Mouse (Mus musculus) MEL (cell line): ENCODE results near the gene Casc3. TPM values are rescaled to one million over a fixed set of nuclear protein-coding genes. Genes with fewer than 3 reads are reported as not detected.

ENCODE experiments used
- DNase-seq: peaks from one replicate; pipeline ENCODE4 v3.0.0; 2011; ENCODE audit warnings: low read depth, low spot score
- H3K27ac ChIP-seq: 2 replicates; pipeline ENCODE4 v1.5.1; 2012; ENCODE audit warnings: low read depth, mild to moderate bottlenecking, control low read depth, low read length, moderate library complexity; ENCODE audit not compliant: control insufficient read depth
- H3K27me3 ChIP-seq, 2 experiments: fragments of 150-350 bp in 1 of 2; sonication (generic) in 1 of 2; 2 replicates each; pipeline ENCODE4 v1.6.1; 2012; ENCODE audit warnings: low read length in 2 of 2, mild to moderate bottlenecking in 2 of 2, improper control_type of control experiment in 1 of 2, moderate library complexity in 1 of 2; ENCODE audit not compliant: insufficient read depth in 2 of 2, control insufficient read depth in 1 of 2
- H3K36me3 ChIP-seq, 2 experiments: 2 replicates each; pipeline ENCODE4 v1.6.1; 2012 to 2014; ENCODE audit warnings: low read length in 2 of 2, improper control_type of control experiment in 1 of 2, inconsistent platforms in 1 of 2, mild to moderate bottlenecking in 1 of 2; ENCODE audit not compliant: insufficient read depth in 2 of 2, control insufficient read depth in 1 of 2
- H3K4me1 ChIP-seq, 2 experiments: fragments of 150-350 bp in 1 of 2; sonication (generic) in 1 of 2; 2 replicates each; pipeline ENCODE4 v1.6.1; 2012; ENCODE audit warnings: low read length in 2 of 2, improper control_type of control experiment in 1 of 2, mild to moderate bottlenecking in 1 of 2; ENCODE audit not compliant: insufficient read depth in 2 of 2, control insufficient read depth in 1 of 2
- H3K4me3 ChIP-seq, 2 experiments: fragments of 150-350 bp in 1 of 2; sonication (generic) in 1 of 2; 2 replicates each; pipeline ENCODE4 v1.5.1; 2012; ENCODE audit warnings: low read depth in 2 of 2, low read length in 2 of 2, mild to moderate bottlenecking in 2 of 2, moderate library complexity in 2 of 2, control low read depth in 1 of 2, improper control_type of control experiment in 1 of 2; ENCODE audit not compliant: control insufficient read depth in 1 of 2, insufficient read depth in 1 of 2
- H3K79me2 ChIP-seq: 2 replicates; pipeline ENCODE4 v1.6.1; 2012; ENCODE audit warnings: mild to moderate bottlenecking, low read length, moderate library complexity; ENCODE audit not compliant: control insufficient read depth, poor library complexity, insufficient read depth
- H3K9ac ChIP-seq: 2 replicates; pipeline ENCODE4 v1.6.1; 2012; ENCODE audit warnings: low read depth, mild to moderate bottlenecking, control low read depth, low read length, moderate library complexity; ENCODE audit not compliant: control insufficient read depth, poor library complexity, severe bottlenecking
- H3K9me3 ChIP-seq: fragments of 150-350 bp; sonication (generic); replicated peaks from 2 replicates; pipeline ENCODE4 v1.6.1; 2012; ENCODE audit warnings: mild to moderate bottlenecking, low read length, improper control_type of control experiment, moderate library complexity; ENCODE audit not compliant: insufficient read depth
- BHLHE40 ChIP-seq: IDR thresholded peaks from 2 replicates; pipeline ENCODE4 v1.6.1; 2012; ENCODE audit warnings: low read depth, mild to moderate bottlenecking, inconsistent platforms, low read length, improper control_type of control experiment, borderline replicate concordance
- CHD1 ChIP-seq: IDR thresholded peaks from 2 replicates; pipeline ENCODE4 v1.6.1; 2012; ENCODE audit warnings: low read depth, mild to moderate bottlenecking, inconsistent platforms, low read length, improper control_type of control experiment
- CHD2 ChIP-seq: IDR thresholded peaks from 2 replicates; pipeline ENCODE4 v1.6.1; 2011; ENCODE audit warnings: low read length, improper control_type of control experiment
- ELF1 ChIP-seq: IDR thresholded peaks from 2 replicates; pipeline ENCODE4 v1.6.1; 2014; ENCODE audit warnings: low read depth, mild to moderate bottlenecking, inconsistent platforms, low read length, improper control_type of control experiment, moderate library complexity
- EP300 ChIP-seq, 2 experiments: IDR thresholded peaks; 2 replicates each; pipeline ENCODE4 v1.6.1; 2011; ENCODE audit warnings: improper control_type of control experiment in 2 of 2, low read length in 2 of 2, low read depth in 1 of 2, mild to moderate bottlenecking in 1 of 2
- GATA1 ChIP-seq: IDR thresholded peaks from 2 replicates; pipeline ENCODE4 v1.6.1; 2011; ENCODE audit warnings: low read depth, low read length, improper control_type of control experiment
- HCFC1 ChIP-seq: IDR thresholded peaks from 2 replicates; pipeline ENCODE4 v1.6.1; 2012; ENCODE audit warnings: low read depth, mild to moderate bottlenecking, inconsistent platforms, low read length, improper control_type of control experiment, moderate library complexity
- MAZ ChIP-seq: IDR thresholded peaks from 2 replicates; pipeline ENCODE4 v1.6.1; 2012; ENCODE audit warnings: low read depth, mild to moderate bottlenecking, inconsistent platforms, low read length, improper control_type of control experiment
- MYC ChIP-seq: IDR thresholded peaks from 2 replicates; pipeline ENCODE4 v1.6.1; 2011; ENCODE audit warnings: low read depth, mild to moderate bottlenecking, low read length, improper control_type of control experiment, moderate library complexity
- NRF1 ChIP-seq: IDR thresholded peaks from 2 replicates; pipeline ENCODE4 v1.6.1; 2014; ENCODE audit warnings: low read depth, mild to moderate bottlenecking, inconsistent platforms, low read length, improper control_type of control experiment, moderate library complexity; ENCODE audit not compliant: poor library complexity, insufficient read depth, severe bottlenecking
- POLR2AphosphoS2 ChIP-seq: IDR thresholded peaks from 2 replicates; pipeline ENCODE4 v1.6.1; 2011; ENCODE audit warnings: low read length, improper control_type of control experiment
- POLR2AphosphoS5 ChIP-seq: IDR thresholded peaks from 2 replicates; pipeline ENCODE4 v1.6.1; 2012; ENCODE audit warnings: low read depth, borderline replicate concordance, mild to moderate bottlenecking, inconsistent platforms, low read length, moderate library complexity, mixed read lengths
- RAD21 ChIP-seq: IDR thresholded peaks from 2 replicates; pipeline ENCODE4 v1.6.1; 2011; ENCODE audit warnings: mild to moderate bottlenecking, low read depth, low read length, improper control_type of control experiment
- SIN3A ChIP-seq: IDR thresholded peaks from 2 replicates; pipeline ENCODE4 v1.6.1; 2012; ENCODE audit warnings: low read length, improper control_type of control experiment, inconsistent platforms
- TBP ChIP-seq: IDR thresholded peaks from 2 replicates; pipeline ENCODE4 v1.8.0; 2011; ENCODE audit warnings: low read depth, low read length, improper control_type of control experiment
- TCF12 ChIP-seq: IDR thresholded peaks from 2 replicates; pipeline ENCODE4 v1.6.1; 2014; ENCODE audit warnings: low read depth, mild to moderate bottlenecking, inconsistent platforms, low read length, improper control_type of control experiment, moderate library complexity
- USF2 ChIP-seq, 2 experiments: IDR thresholded peaks; 2 replicates each; pipeline ENCODE4 v1.6.1; 2011 to 2012; ENCODE audit warnings: improper control_type of control experiment in 2 of 2, low read length in 2 of 2, borderline replicate concordance in 1 of 2, inconsistent platforms in 1 of 2, low read depth in 1 of 2, mild to moderate bottlenecking in 1 of 2; ENCODE audit not compliant: insufficient read depth in 1 of 2
- ZKSCAN1 ChIP-seq: IDR thresholded peaks from 2 replicates; pipeline ENCODE4 v1.6.1; 2012; ENCODE audit warnings: low read depth, mild to moderate bottlenecking, inconsistent platforms, low read length, improper control_type of control experiment, moderate library complexity
- polyA plus RNA-seq, 2 experiments: library from polyadenylated mRNA; stranded (reverse) in 1 of 2; unstranded in 1 of 2; fragments of >175 nt in 1 of 2; fragments of >200 nt in 1 of 2; gene quantifications; 2 replicates each; pipeline versions ENCODE4 v1.2.1 to v1.2.4; 2012; ENCODE audit warnings: low replicate concordance in 2 of 2, low read depth in 1 of 2; ENCODE audit not compliant: insufficient read length in 2 of 2, insufficient read depth in 1 of 2, missing spikeins in 1 of 2
- total RNA-seq: library from RNA; depleted of rRNA; stranded (reverse); fragments of 300-350 nt; gene quantifications from 2 replicates; pipeline ENCODE4 v1.2.3, GENCODE M21; 2012

Gene Casc3
- total and polyA plus RNA-seq, 3 experiments, result 18.2 to 61.0 (median 58.6) TPM

DNA sequence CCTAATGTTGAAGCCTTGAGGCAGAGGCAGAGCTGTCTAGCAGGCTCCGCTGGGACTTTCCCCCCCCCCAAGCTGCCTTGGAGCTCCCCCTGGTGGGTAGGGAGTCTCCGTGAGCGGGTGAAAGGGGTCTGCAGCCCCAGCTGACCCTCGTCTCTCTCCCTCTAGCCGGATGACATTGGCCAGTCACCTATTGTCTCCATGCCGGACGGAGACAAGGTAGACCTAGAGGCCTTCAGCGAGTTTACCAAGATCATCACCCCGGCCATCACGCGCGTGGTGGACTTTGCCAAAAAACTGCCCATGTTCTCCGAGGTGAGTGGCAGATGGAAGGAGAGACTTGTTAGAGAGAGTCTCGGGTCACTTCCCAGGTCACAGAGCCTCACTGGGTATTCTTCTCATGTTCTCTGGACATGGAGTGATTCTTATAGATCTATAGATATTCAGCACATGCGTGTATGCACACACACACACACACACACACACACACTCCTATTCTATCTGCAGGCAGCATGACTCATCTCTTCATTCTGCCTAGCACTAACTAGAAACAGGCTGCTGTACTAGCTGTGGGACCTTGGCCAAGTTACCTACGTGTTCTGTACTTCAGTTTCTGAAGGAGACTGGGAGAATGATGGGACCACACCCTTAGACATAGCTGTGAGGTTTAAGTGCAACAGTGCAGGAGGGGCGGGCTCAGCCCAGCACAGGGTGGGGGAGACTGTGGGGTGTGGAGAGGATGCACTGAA lies 41.8 kb upstream of the Casc3 start (continued):
- no peak for TF ChIP-seq USF2 (IDR thresholded peaks at IDR 0.05; ENCODE audit: borderline replicate concordance in 1 of 2, insufficient read depth in 1 of 2, low read depth in 1 of 2, low read length in 2 of 2)
- TF ChIP-seq MYC, result peak; percentile 82; the same call in 1 of the 2 replicates
- no peak for TF ChIP-seq ELF1
- peak; percentile 26 to 64; a peak in 3 of 4 replicates for TF ChIP-seq EP300 (IDR thresholded peaks at IDR 0.05; ENCODE audit: low read depth in 1 of 2, low read length in 2 of 2)
- TF ChIP-seq RAD21, result peak; percentile 16
- 0 out of 2 replicates have a peak, but pooled peaks have one; percentile 46 for TF ChIP-seq SIN3A
- peak; percentile 31; the same call in 1 of the 2 replicates for TF ChIP-seq GATA1
- TF ChIP-seq TBP, result no peak
- TF ChIP-seq POLR2AphosphoS2, result no peak
- TF ChIP-seq, all 39 proteins: peak for 10

DNA sequence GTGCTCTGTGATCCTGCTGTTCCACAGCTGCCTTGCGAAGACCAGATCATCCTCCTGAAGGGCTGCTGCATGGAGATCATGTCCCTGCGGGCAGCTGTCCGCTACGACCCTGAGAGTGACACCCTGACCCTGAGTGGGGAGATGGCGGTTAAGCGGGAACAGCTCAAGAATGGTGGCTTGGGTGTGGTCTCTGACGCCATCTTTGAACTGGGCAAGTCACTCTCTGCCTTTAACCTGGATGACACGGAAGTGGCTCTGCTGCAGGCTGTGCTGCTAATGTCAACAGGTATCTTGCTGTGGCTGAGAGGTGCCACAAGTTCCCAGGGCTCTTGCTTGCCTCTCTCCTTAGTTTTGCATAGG lies 41.2 kb upstream of the Casc3 start:
- Histone ChIP-seq H3K27ac (peak overlapping the region; percentile 41), H3K4me3 (no peak overlapping the region), H3K36me3 (peaks cover 0 to 37% of the 10 kb centered on the region in 2 experiments; a peak in 2 of 4 replicates), H3K9me3 (no peaks in the 10 kb centered on the region), H3K27me3 (no peaks in the 10 kb centered on the region), H3K4me1 (peaks cover 19 to 37% of the 10 kb centered on the region in 2 experiments), H3K79me2 (no peaks in the 10 kb centered on the region; the same call in 1 of the 2 replicates), H3K9ac (no peak overlapping the region)
- TF ChIP-seq GATA1 (no peak), HCFC1 (no peak), SIN3A (no peak), ELF1 (no peak), POLR2AphosphoS5 (no peak), USF2 (IDR thresholded peaks at IDR 0.05; ENCODE audit: borderline replicate concordance in 1 of 2, insufficient read depth in 1 of 2, low read depth in 1 of 2, low read length in 2 of 2) (no peak), MAZ (no peak), TCF12 (no peak), MYC (no peak)
- DNase-seq, result no peak

DNA sequence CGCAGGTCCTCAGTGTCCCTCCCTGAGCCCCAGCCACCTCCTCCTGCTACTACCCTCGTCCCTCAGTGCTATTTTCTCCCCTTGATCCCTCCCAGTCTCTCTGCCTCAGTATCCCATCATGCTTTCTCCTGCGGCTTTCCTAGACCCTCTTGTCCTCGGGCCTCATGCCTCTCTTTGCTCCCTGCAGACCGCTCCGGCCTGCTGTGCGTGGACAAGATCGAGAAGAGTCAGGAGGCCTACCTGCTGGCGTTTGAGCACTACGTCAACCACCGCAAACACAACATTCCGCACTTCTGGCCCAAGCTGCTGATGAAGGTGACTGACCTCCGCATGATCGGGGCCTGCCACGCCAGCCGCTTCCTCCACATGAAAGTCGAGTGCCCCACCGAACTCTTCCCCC lies 40.6 kb upstream of the Casc3 start:
- Histone ChIP-seq H3K79me2 (no peaks in the 10 kb centered on the region; the same call in 1 of the 2 replicates), H3K9me3 (no peaks in the 10 kb centered on the region), H3K9ac (no peak overlapping the region), H3K27ac (peak overlapping the region; percentile 41; the same call in 1 of the 2 replicates), H3K4me1 (peaks cover 23 to 43% of the 10 kb centered on the region in 2 experiments), H3K4me3 (no peak overlapping the region), H3K36me3 (peaks cover 0 to 43% of the 10 kb centered on the region in 2 experiments; a peak in 2 of 4 replicates), H3K27me3 (no peaks in the 10 kb centered on the region)
- TF ChIP-seq BHLHE40 (no peak), MYC (no peak), CHD1 (no peak), ZKSCAN1 (no peak), TBP (no peak), NRF1 (no peak), CHD2 (no peak)
- no peak for DNase-seq
